Mouse (Mus musculus) heart, embryonic 11.5 days (tissue): ENCODE data around the gene Tfap4. TPM values are rescaled to one million over a fixed set of nuclear protein-coding genes. Genes with fewer than 3 reads are reported as not detected.

Experiments used
- ATAC-seq: fragments of 200-750 bp; cut with Nextera tagmentation; replicated peaks from 2 replicates; pipeline ENCODE4 v1.8.0; 2017; ENCODE audit warnings: moderate library complexity; ENCODE audit not compliant: insufficient number of reproducible peaks, low FRiP score, low TSS enrichment
- H3K27ac ChIP-seq: fragments of 300-500 bp; sonication (generic); 2 replicates; pipeline ENCODE4 v1.5.1; 2014; ENCODE audit warnings: mild to moderate bottlenecking, low read depth, low read length
- H3K27me3 ChIP-seq: fragments of 300-500 bp; sonication (generic); 2 replicates; pipeline ENCODE4 v1.6.1; 2014; ENCODE audit warnings: mild to moderate bottlenecking, low read length, mixed read lengths; ENCODE audit not compliant: control insufficient read depth, insufficient read depth
- H3K36me3 ChIP-seq: fragments of 300-500 bp; sonication (generic); 2 replicates; pipeline ENCODE4 v1.6.1; 2014; ENCODE audit warnings: mild to moderate bottlenecking, low read length, moderate library complexity, mixed read lengths; ENCODE audit not compliant: control insufficient read depth, insufficient read depth
- H3K4me1 ChIP-seq: fragments of 300-500 bp; sonication (generic); 2 replicates; pipeline ENCODE4 v1.6.1; 2014; ENCODE audit warnings: low read length; ENCODE audit not compliant: control insufficient read depth, insufficient read depth
- H3K4me2 ChIP-seq: fragments of 300-500 bp; sonication (generic); 2 replicates; pipeline ENCODE4 v1.6.1; 2014; ENCODE audit warnings: mild to moderate bottlenecking, moderate library complexity
- H3K4me3 ChIP-seq: fragments of 300-500 bp; sonication (generic); 2 replicates; pipeline ENCODE4 v1.5.1; 2014; ENCODE audit warnings: low read depth, low read length
- H3K9ac ChIP-seq: fragments of 300-500 bp; sonication (generic); 2 replicates; pipeline ENCODE4 v1.6.1; 2014; ENCODE audit warnings: mild to moderate bottlenecking, low read depth, low read length, moderate library complexity
- H3K9me3 ChIP-seq: fragments of 300-500 bp; sonication (generic); replicated peaks from 2 replicates; pipeline ENCODE4 v1.6.1; 2016; ENCODE audit warnings: low read length; ENCODE audit not compliant: control insufficient read depth
- WGBS: fragments of 180-500 bp; shearing (Covaris S2); extraction: QIAGEN DNeasy Blood & Tissue Kit; methylation state at CpG from one replicate; pipeline ENCODE4 v1.1.7; 2014; ENCODE audit not compliant: insufficient replicate concordance; 5-methylcytosine and 5-hydroxymethylcytosine counted together
- polyA plus RNA-seq: library from polyadenylated mRNA; unstranded; fragments of >200 nt; fragmentation: Nextera tagmentation; extraction: Ambion mirVana; gene quantifications from 2 replicates; pipeline ENCODE4 v1.2.1, GENCODE M21; 2014

Tfap4 gene
- polyA plus RNA-seq, 1 experiment from 2014 or later, result 9.4 TPM

DNA sequence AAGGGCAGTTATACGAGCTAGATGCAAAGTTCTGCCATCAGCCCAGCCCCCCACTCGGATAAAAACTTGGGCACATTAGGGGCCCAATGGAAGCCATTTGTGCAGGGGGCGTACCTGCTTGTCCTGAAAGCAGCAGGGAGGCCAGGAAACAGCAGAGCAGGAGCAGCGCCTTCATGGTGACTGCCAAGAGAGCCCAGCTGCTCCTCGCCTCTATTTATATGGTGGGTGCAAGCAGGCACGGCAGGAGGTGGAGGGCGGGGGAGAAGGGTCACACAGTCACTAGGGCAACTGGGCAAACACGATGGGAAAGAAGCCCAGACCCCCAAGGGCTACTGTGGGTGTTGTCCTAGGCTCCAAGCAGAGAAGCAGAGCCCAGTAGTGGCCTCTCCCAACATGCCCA, 36.8 kb downstream of the Tfap4 start:
- H3K4me3 ChIP-seq, result peak overlapping the region; percentile 45
- no peaks in the 10 kb centered on the region for H3K36me3 ChIP-seq
- no peaks in the 10 kb centered on the region for H3K27me3 ChIP-seq
- peak overlapping the region; percentile 99 for H3K27ac ChIP-seq
- H3K4me1 ChIP-seq, result peaks cover 22% of the 10 kb centered on the region
- no peaks in the 10 kb centered on the region for H3K9me3 ChIP-seq
- WGBS, result 34% methylated on average over 8 of the region's 8 CpGs
- no peak for ATAC-seq
- peak overlapping the region; percentile 56 for H3K4me2 ChIP-seq
- peak overlapping the region; percentile 77 for H3K9ac ChIP-seq

DNA sequence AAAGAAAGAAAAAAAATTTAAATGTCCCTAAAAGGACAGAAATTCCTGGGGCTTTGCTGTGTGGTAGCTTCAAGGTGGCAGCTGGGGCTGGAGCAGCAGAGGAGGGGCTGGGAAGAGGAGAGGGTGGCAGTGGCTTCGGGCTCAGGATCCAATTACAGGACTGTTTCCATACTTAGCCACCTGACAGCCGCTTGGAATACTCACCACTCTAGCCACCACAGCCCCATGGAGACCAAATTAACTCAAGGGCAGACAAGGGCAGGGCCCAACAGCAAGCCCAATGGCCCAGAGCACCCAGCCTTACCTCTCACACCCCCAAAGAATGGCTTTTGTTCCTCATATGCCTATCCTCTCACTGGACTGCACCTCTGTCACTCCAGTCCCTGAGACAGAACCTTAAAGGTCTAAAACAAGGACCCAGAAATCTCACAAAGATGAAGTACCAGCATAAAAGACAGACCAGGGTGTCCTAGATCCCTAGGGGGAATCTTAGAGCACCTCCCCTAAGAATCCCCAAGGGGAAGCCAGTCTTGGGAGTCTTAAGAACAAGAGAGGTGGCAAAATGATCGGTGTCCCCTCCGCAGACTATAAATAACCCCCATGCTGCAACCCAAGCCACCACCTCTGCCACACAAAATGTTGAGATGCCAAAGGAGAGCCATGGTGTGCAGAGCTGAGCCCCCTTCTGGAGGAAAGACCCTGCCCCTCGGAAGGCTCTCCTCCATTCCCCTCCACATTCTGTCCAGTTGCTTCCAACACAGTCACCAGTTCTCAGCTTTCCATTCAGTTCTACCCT, 37.7 kb downstream of the Tfap4 start:
- Histone ChIP-seq H3K27ac (peak overlapping the region; percentile 99), H3K4me2 (peak overlapping the region; percentile 65), H3K36me3 (no peaks in the 10 kb centered on the region), H3K9me3 (no peaks in the 10 kb centered on the region), H3K27me3 (no peaks in the 10 kb centered on the region), H3K4me1 (peaks cover 23% of the 10 kb centered on the region), H3K4me3 (peak overlapping the region; percentile 45), H3K9ac (peak overlapping the region; percentile 80)
- peak; percentile 81 for ATAC-seq
- WGBS, result 53% methylated on average over 5 of the region's 5 CpGs

DNA sequence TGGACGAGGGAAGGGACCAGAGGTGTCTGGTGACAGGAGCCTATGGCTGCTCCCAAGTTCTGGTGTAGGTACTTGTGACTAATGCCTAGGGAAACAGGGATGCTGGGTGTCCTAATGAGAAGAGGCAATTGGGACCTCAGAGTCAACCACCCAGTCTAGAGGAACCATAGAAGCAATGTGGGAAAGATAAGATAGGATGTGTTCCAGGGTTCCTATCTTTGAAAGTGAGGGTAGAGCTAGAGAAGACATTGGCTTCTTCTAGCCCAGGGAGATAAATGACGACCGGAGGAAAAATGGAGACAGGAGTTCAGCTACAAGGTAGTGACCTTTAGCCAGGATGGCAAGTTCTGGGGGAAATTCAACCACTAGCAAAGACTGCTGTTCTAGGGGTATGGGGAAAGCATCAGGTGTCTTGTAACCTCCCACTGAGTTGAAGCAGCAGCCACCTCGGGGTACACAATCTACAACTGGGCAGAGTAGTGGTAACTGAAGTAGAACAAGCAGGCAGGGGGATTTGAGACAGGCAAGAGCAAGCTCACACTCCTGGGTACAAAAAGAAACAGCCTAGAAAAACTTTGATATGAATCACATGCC, 38.5 kb downstream of the Tfap4 start:
- WGBS, result 34% methylated on average over 4 of the region's 4 CpGs
- H3K4me3 ChIP-seq, result peak overlapping the region; percentile 45
- peak overlapping the region; percentile 65 for H3K4me2 ChIP-seq
- no peaks in the 10 kb centered on the region for H3K9me3 ChIP-seq
- H3K4me1 ChIP-seq, result peaks cover 25% of the 10 kb centered on the region
- no peaks in the 10 kb centered on the region for H3K36me3 ChIP-seq
- H3K9ac ChIP-seq, result peak overlapping the region; percentile 80
- peak overlapping the region; percentile 99 for H3K27ac ChIP-seq
- H3K27me3 ChIP-seq, result no peaks in the 10 kb centered on the region
- ATAC-seq, result no peak

DNA sequence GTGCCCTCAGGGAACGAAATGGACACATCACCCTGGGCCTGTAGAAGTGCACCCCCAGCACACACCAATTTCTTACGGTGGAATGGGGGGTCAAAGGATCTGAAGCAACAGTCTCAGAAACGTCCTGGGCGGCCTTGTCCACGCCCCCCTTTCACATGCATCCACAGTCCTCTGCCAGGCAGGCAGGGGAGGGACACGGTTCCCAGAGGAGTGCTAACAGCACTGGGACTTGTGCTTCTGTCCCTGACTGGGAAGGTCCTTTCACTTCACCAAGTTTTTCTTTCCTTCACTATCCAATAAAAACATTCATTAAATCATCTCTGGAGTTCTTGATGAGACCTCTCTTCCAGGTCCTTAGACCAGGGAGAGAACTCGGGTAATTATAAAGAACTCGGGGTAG, 39.0 kb downstream of the Tfap4 start:
- H3K4me2 ChIP-seq, result peak overlapping the region; percentile 65
- H3K27ac ChIP-seq, result peak overlapping the region; percentile 99
- peaks cover 28% of the 10 kb centered on the region for H3K4me1 ChIP-seq
- H3K9ac ChIP-seq, result peak overlapping the region; percentile 80
- 52% methylated on average over 8 of the region's 8 CpGs for WGBS
- no peaks in the 10 kb centered on the region for H3K9me3 ChIP-seq
- peak overlapping the region; percentile 45 for H3K4me3 ChIP-seq
- no peak for ATAC-seq
- no peaks in the 10 kb centered on the region for H3K27me3 ChIP-seq
- no peaks in the 10 kb centered on the region for H3K36me3 ChIP-seq

DNA sequence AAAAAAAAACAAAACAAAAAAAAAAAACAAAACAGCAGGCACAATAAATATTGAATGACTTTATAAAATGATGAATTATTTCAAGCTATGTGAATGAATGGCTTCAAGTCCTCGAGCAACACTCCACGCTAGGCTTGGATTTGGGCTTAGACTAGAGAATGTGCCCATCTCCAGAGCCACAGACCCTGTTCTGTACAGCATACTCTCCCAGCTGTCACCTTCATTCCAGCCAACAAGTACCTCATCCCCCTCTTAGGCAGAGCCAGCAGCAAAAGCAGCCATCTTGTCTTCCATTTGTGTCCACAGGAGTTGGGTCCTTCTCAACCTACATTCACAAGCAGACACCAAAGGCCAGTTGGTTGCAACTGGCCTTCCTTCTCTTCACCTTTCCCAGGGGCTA, 39.8 kb downstream of the Tfap4 start:
- H3K4me1 ChIP-seq, result peaks cover 31% of the 10 kb centered on the region
- H3K4me3 ChIP-seq, result no peak overlapping the region
- no peak for ATAC-seq
- no peaks in the 10 kb centered on the region for H3K27me3 ChIP-seq
- 87% methylated on average over 2 of the region's 2 CpGs for WGBS
- no peaks in the 10 kb centered on the region for H3K9me3 ChIP-seq
- H3K36me3 ChIP-seq, result no peaks in the 10 kb centered on the region
- no peak overlapping the region for H3K9ac ChIP-seq
- no peak overlapping the region for H3K27ac ChIP-seq
- peak overlapping the region; percentile 65 for H3K4me2 ChIP-seq

DNA sequence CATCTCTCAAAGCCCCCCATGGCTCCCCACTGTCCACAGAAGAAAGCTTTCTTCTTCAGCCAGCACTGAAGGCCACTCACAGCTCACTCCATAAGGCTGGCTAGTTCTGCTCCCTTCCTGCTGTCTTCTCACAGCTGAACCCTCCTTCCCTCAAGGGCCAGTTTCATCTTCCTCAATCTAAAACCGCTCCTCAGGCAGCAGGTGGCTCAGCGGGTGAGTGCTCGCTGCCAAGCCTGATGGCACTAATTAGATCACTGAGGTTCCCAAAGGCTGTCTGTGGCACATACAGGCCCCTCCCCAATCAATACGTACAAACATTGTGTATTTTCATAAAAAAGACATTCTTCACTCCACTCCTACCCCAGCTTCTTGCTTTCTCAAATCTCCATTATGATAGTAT, 40.5 kb downstream of the Tfap4 start:
- no peaks in the 10 kb centered on the region for H3K9me3 ChIP-seq
- H3K4me2 ChIP-seq, result peak overlapping the region; percentile 18; the same call in 1 of the 2 replicates
- no peaks in the 10 kb centered on the region for H3K27me3 ChIP-seq
- 0 out of 2 replicates have a peak overlapping the region, but pooled peaks have one; percentile 44 for H3K9ac ChIP-seq
- no peak for ATAC-seq
- H3K4me1 ChIP-seq, result peaks cover 36% of the 10 kb centered on the region
- WGBS, result 75% methylated on average over 4 of the region's 4 CpGs
- H3K27ac ChIP-seq, result no peak overlapping the region
- H3K36me3 ChIP-seq, result no peaks in the 10 kb centered on the region
- H3K4me3 ChIP-seq, result no peak overlapping the region

DNA sequence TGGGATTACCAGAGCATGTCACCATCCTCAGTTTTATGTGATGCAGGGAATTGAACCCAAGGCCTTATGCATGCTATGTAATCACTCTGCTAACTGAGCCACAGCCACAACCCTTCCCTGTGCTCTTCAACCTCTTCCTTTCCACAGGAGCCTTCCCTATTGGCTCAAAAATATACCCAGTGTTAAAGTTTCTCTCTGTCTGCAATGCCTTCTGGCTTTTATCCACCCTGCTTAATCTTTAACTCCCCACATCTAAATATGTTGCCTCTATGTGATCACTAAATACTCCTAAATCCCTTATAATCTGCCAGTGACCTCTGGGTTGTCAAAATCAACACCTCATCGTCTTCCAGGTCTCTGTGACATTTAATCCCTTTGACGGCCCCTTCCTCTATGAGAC, 41.7 kb downstream of the Tfap4 start:
- H3K27ac ChIP-seq, result no peak overlapping the region
- peaks cover 38% of the 10 kb centered on the region for H3K4me1 ChIP-seq
- no peak overlapping the region for H3K4me2 ChIP-seq
- H3K4me3 ChIP-seq, result no peak overlapping the region
- no peaks in the 10 kb centered on the region for H3K9me3 ChIP-seq
- no peak for ATAC-seq
- no peaks in the 10 kb centered on the region for H3K27me3 ChIP-seq
- no peak overlapping the region for H3K9ac ChIP-seq
- no peaks in the 10 kb centered on the region for H3K36me3 ChIP-seq
- 58% methylated on average over 2 of the region's 2 CpGs for WGBS

DNA sequence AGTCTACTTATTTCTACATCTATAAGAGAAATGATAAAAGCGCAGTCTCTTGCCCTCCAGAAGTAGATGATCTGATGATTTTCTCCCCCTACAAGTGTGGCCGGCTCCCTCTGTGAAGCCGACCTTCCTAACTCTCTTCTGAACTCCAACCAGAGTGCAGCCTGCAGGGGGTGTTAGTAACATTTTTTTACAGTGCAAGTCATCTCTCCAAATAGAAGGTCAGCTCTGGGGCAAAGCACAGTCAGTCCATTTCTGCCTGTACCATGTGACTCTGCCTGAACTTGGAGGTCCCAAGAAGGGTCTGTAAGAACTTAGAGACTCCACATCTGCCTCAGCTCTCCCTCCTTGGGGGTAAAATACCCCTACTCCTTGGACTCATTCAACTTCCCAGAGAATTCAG, 45.3 kb downstream of the Tfap4 start:
- no peak for ATAC-seq
- Histone ChIP-seq H3K27ac (peak overlapping the region; percentile 97), H3K4me1 (peaks cover 41% of the 10 kb centered on the region), H3K4me2 (no peak overlapping the region), H3K9ac (peak overlapping the region; percentile 40; the same call in 1 of the 2 replicates), H3K4me3 (no peak overlapping the region), H3K36me3 (no peaks in the 10 kb centered on the region; the same call in 1 of the 2 replicates), H3K9me3 (no peaks in the 10 kb centered on the region), H3K27me3 (no peaks in the 10 kb centered on the region)
- 63% methylated on average over 3 of the region's 3 CpGs for WGBS
